Mouse (Mus musculus): ENCODE results near the gene Ube2dnl1. TPM values are rescaled to one million over a fixed set of nuclear protein-coding genes. Genes with fewer than 3 reads are reported as not detected.

Gene Ube2dnl1
- not detected in 2 replicates for polyA plus RNA-seq (2012; rRNA removed)

GRCm38 (mm10) chrX:114904712-114905111, at the start of gene Ube2dnl1:
Gene Ube2dnl1 (plus strand): TSS chrX:114905012.
- WGBS = 85% methylated on average over 5 of the region's 5 CpGs

GRCm38 (mm10) chrX:114895489-114895888, 9.3 kb upstream of the Ube2dnl1 start:
- TF ChIP-seq CTCF (IDR thresholded peaks at IDR 0.05; ENCODE audit: borderline replicate concordance, control insufficient read depth, extremely low read depth, insufficient read depth, low read length, poor library complexity) = no peak
- TF ChIP-seq POLR2A (IDR thresholded peaks at IDR 0.05; ENCODE audit: control insufficient read depth, extremely low read depth, insufficient read depth, low read length, poor library complexity) = no peak
- Histone ChIP-seq H3K27me3 (ENCODE audit: control insufficient read depth, insufficient read depth, low read length) (no peaks in the 10 kb centered on the region), H3K4me3 (ENCODE audit: control insufficient read depth, insufficient read depth, low read length) (no peak overlapping the region), H3K36me3 (ENCODE audit: control insufficient read depth, insufficient read depth, low read length) (no peaks in the 10 kb centered on the region), H3K4me1 (replicated peaks; ENCODE audit: control insufficient read depth, insufficient read depth, low read length) (no peaks in the 10 kb centered on the region), H3K27ac (ENCODE audit: control insufficient read depth, insufficient read depth, low read length) (no peak overlapping the region)
- DNase-seq = no peak

More at GRCm38 (mm10) chrX:114904712-114905111, at the start of gene Ube2dnl1:
- no peak for DNase-seq
- H3K4me1 ChIP-seq (replicated peaks; ENCODE audit: control insufficient read depth, insufficient read depth, low read length) = no peaks in the 10 kb centered on the region
- H3K4me3 ChIP-seq (ENCODE audit: control insufficient read depth, insufficient read depth, low read length) = no peak within 1 kb of the TSS
- TF ChIP-seq POLR2A (IDR thresholded peaks at IDR 0.05; ENCODE audit: control insufficient read depth, extremely low read depth, insufficient read depth, low read length, poor library complexity) (no peak), CTCF (IDR thresholded peaks at IDR 0.05; ENCODE audit: borderline replicate concordance, control insufficient read depth, extremely low read depth, insufficient read depth, low read length, poor library complexity) (no peak)
- H3K27me3 ChIP-seq (ENCODE audit: control insufficient read depth, insufficient read depth, low read length) = no peaks in the 10 kb centered on the region
- no peak within 1 kb of the TSS for H3K27ac ChIP-seq (ENCODE audit: control insufficient read depth, insufficient read depth, low read length)
- H3K36me3 ChIP-seq (ENCODE audit: control insufficient read depth, insufficient read depth, low read length) = no peaks in the 10 kb centered on the region

- WGBS = 88% methylated on average over 3 of the region's 3 CpGs
- H3K27ac ChIP-seq (ENCODE audit: control insufficient read depth, insufficient read depth, low read length) = no peak overlapping the region
These were observed 7.3 kb upstream of the Ube2dnl1 start for GRCm38 (mm10) chrX:114897506-114897905.

GRCm38 (mm10) chrX:114903391-114903790, 1.4 kb upstream of the Ube2dnl1 start:
- no peak for DNase-seq
- no peak overlapping the region for H3K27ac ChIP-seq (ENCODE audit: control insufficient read depth, insufficient read depth, low read length)

More at GRCm38 (mm10) chrX:114897506-114897905, 7.3 kb upstream of the Ube2dnl1 start:
- H3K36me3 ChIP-seq (ENCODE audit: control insufficient read depth, insufficient read depth, low read length) = no peaks in the 10 kb centered on the region
- H3K4me1 ChIP-seq (replicated peaks; ENCODE audit: control insufficient read depth, insufficient read depth, low read length) = no peaks in the 10 kb centered on the region
- DNase-seq = no peak
- TF ChIP-seq POLR2A (IDR thresholded peaks at IDR 0.05; ENCODE audit: control insufficient read depth, extremely low read depth, insufficient read depth, low read length, poor library complexity) = no peak
- no peak for TF ChIP-seq CTCF (IDR thresholded peaks at IDR 0.05; ENCODE audit: borderline replicate concordance, control insufficient read depth, extremely low read depth, insufficient read depth, low read length, poor library complexity)
- H3K27me3 ChIP-seq (ENCODE audit: control insufficient read depth, insufficient read depth, low read length) = no peaks in the 10 kb centered on the region
- H3K4me3 ChIP-seq (ENCODE audit: control insufficient read depth, insufficient read depth, low read length) = no peak overlapping the region

GRCm38 (mm10) chrX:114907282-114907681, 2.5 kb downstream of the Ube2dnl1 start, which contains the start of gene Ube2dnl2:
Gene Ube2dnl2 (plus strand): TSS chrX:114907582.
- H3K36me3 ChIP-seq (ENCODE audit: control insufficient read depth, insufficient read depth, low read length) = no peaks in the 10 kb centered on the region

More at GRCm38 (mm10) chrX:114903391-114903790, 1.4 kb upstream of the Ube2dnl1 start:
- Histone ChIP-seq H3K4me1 (replicated peaks; ENCODE audit: control insufficient read depth, insufficient read depth, low read length) (no peaks in the 10 kb centered on the region), H3K27me3 (ENCODE audit: control insufficient read depth, insufficient read depth, low read length) (no peaks in the 10 kb centered on the region), H3K36me3 (ENCODE audit: control insufficient read depth, insufficient read depth, low read length) (no peaks in the 10 kb centered on the region), H3K4me3 (ENCODE audit: control insufficient read depth, insufficient read depth, low read length) (no peak overlapping the region)
- no peak for TF ChIP-seq POLR2A (IDR thresholded peaks at IDR 0.05; ENCODE audit: control insufficient read depth, extremely low read depth, insufficient read depth, low read length, poor library complexity)
- no peak for TF ChIP-seq CTCF (IDR thresholded peaks at IDR 0.05; ENCODE audit: borderline replicate concordance, control insufficient read depth, extremely low read depth, insufficient read depth, low read length, poor library complexity)

GRCm38 (mm10) chrX:114955066-114955465, 50.3 kb downstream of the Ube2dnl1 start:
- no peak for DNase-seq
- Histone ChIP-seq H3K4me1 (replicated peaks; ENCODE audit: control insufficient read depth, insufficient read depth, low read length) (no peaks in the 10 kb centered on the region), H3K4me3 (ENCODE audit: control insufficient read depth, insufficient read depth, low read length) (no peak overlapping the region), H3K36me3 (ENCODE audit: control insufficient read depth, insufficient read depth, low read length) (no peaks in the 10 kb centered on the region), H3K27ac (ENCODE audit: control insufficient read depth, insufficient read depth, low read length) (no peak overlapping the region), H3K27me3 (ENCODE audit: control insufficient read depth, insufficient read depth, low read length) (no peaks in the 10 kb centered on the region)
- no peak for TF ChIP-seq POLR2A (IDR thresholded peaks at IDR 0.05; ENCODE audit: control insufficient read depth, extremely low read depth, insufficient read depth, low read length, poor library complexity)
- TF ChIP-seq CTCF (IDR thresholded peaks at IDR 0.05; ENCODE audit: borderline replicate concordance, control insufficient read depth, extremely low read depth, insufficient read depth, low read length, poor library complexity) = no peak
- WGBS = 34% methylated on average over 1 of the region's 1 CpGs

More at GRCm38 (mm10) chrX:114907282-114907681, 2.5 kb downstream of the Ube2dnl1 start, which contains the start of gene Ube2dnl2:
- H3K4me1 ChIP-seq (replicated peaks; ENCODE audit: control insufficient read depth, insufficient read depth, low read length) = no peaks in the 10 kb centered on the region
- DNase-seq = no peak
- no peak within 1 kb of the TSS for H3K27ac ChIP-seq (ENCODE audit: control insufficient read depth, insufficient read depth, low read length)
- TF ChIP-seq CTCF (IDR thresholded peaks at IDR 0.05; ENCODE audit: borderline replicate concordance, control insufficient read depth, extremely low read depth, insufficient read depth, low read length, poor library complexity) (no peak), POLR2A (IDR thresholded peaks at IDR 0.05; ENCODE audit: control insufficient read depth, extremely low read depth, insufficient read depth, low read length, poor library complexity) (no peak)
- 74% methylated on average over 1 of the region's 1 CpGs for WGBS
- H3K27me3 ChIP-seq (ENCODE audit: control insufficient read depth, insufficient read depth, low read length) = no peaks in the 10 kb centered on the region
- H3K4me3 ChIP-seq (ENCODE audit: control insufficient read depth, insufficient read depth, low read length) = no peak within 1 kb of the TSS

Other genes starting within 250 kb of the Ube2dnl1 start
- gene Ube2dnl2, start 2.6 kb downstream of the Ube2dnl1 start, polyA plus RNA-seq (2012; rRNA removed) = not detected in 2 replicates